Mouse (Mus musculus): Measurements from ENCODE around the gene P3h3. TPM values are rescaled to one million over a fixed set of nuclear protein-coding genes. Genes with fewer than 3 reads are reported as not detected.

P3h3 gene
- polyA plus RNA-seq, 1 experiment = 12.1 TPM

DNA sequence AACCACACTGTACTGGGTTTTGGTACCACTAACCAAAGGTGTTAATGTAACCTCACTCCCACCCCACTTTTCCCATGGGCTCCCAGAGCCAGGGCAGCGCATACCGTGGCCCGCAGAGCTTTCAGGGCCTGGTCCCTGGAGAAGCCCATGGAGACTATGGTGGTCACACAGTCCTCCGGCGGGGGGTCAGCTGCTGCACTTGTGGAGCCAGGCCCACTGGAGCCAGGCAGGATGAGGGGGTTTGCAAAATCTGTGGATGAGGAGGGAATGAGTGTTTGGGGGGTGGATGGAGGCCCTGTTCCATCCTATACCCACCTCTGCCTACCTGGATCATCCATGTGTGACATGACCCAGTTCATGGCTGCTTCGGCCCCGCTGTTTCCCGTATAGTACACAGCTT lies 40.0 kb downstream of the P3h3 start:
- no peak for TF ChIP-seq CTCF (IDR thresholded peaks at IDR 0.05; ENCODE audit: low read depth, low read length)
- TF ChIP-seq POLR2A (IDR thresholded peaks at IDR 0.05; ENCODE audit: borderline replicate concordance, low read depth, low read length) = no peak
- H3K4me1 ChIP-seq (ENCODE audit: control insufficient read depth, insufficient read depth, low read length) = peaks cover 22% of the 10 kb centered on the region
- H3K27ac ChIP-seq (ENCODE audit: insufficient read depth, low read depth, low read length) = 0 out of 2 replicates have a peak overlapping the region, but pooled peaks have one; percentile 5
- H3K4me3 ChIP-seq (ENCODE audit: insufficient read depth, low read length) = no peak overlapping the region

DNA sequence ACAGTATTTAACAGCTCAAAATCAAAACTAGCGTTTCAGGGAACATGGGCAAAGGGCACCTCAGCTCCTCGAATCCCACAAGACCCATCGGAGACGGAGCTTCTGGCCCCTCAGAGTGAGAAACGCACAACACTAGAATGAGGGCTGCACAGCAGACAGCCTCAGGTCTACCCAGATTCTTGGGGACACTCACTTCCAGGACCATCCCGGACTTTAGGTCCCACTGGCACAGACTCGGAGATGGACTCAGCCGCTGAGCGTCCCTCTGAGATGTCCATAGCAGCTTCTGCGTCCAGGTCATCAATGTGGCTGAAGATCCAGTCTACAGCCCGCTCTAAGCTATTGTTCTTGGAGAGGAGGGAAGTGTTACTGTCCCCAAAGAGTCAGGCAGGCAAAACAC lies 40.4 kb downstream of the P3h3 start:
- H3K4me1 ChIP-seq (ENCODE audit: control insufficient read depth, insufficient read depth, low read length) = peaks cover 26% of the 10 kb centered on the region
- TF ChIP-seq POLR2A (IDR thresholded peaks at IDR 0.05; ENCODE audit: borderline replicate concordance, low read depth, low read length) = no peak
- TF ChIP-seq CTCF (IDR thresholded peaks at IDR 0.05; ENCODE audit: low read depth, low read length) = no peak
- H3K4me3 ChIP-seq (ENCODE audit: insufficient read depth, low read length) = no peak overlapping the region
- no peak overlapping the region for H3K27ac ChIP-seq (ENCODE audit: insufficient read depth, low read depth, low read length)

DNA sequence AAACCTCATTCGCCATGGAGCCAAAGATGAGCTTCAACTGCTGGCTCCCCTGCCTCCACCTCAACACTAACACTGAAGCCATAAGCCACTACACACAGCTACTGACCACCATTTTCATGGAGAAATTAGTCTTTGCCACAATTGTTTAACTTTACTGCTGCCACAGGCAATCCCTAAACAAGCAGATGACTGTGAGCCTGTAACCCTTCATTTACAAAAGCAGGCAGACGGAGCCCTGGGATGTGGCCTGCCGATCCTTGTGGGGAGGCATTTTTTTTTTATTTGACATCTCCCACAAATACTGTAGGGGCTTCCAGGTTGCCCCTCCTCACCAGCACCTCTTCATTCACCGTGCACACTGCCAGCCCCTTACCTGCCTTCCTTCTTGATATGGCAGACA lies 40.9 kb downstream of the P3h3 start:
- no peak overlapping the region for H3K27ac ChIP-seq (ENCODE audit: insufficient read depth, low read depth, low read length)
- peaks cover 31% of the 10 kb centered on the region for H3K4me1 ChIP-seq (ENCODE audit: control insufficient read depth, insufficient read depth, low read length)
- H3K4me3 ChIP-seq (ENCODE audit: insufficient read depth, low read length) = no peak overlapping the region
- no peak for TF ChIP-seq CTCF (IDR thresholded peaks at IDR 0.05; ENCODE audit: low read depth, low read length)
- no peak for TF ChIP-seq POLR2A (IDR thresholded peaks at IDR 0.05; ENCODE audit: borderline replicate concordance, low read depth, low read length)

GRCm38 (mm10) chr6:124814858-124815774 lies 42.4 kb downstream of the P3h3 start:
- H3K27ac ChIP-seq (ENCODE audit: insufficient read depth, low read depth, low read length) = no peak overlapping the region
- no peak overlapping the region for H3K4me3 ChIP-seq (ENCODE audit: insufficient read depth, low read length)
- TF ChIP-seq CTCF (IDR thresholded peaks at IDR 0.05; ENCODE audit: low read depth, low read length) (no peak), POLR2A (IDR thresholded peaks at IDR 0.05; ENCODE audit: borderline replicate concordance, low read depth, low read length) (no peak)
- peaks cover 35% of the 10 kb centered on the region for H3K4me1 ChIP-seq (ENCODE audit: control insufficient read depth, insufficient read depth, low read length)

DNA sequence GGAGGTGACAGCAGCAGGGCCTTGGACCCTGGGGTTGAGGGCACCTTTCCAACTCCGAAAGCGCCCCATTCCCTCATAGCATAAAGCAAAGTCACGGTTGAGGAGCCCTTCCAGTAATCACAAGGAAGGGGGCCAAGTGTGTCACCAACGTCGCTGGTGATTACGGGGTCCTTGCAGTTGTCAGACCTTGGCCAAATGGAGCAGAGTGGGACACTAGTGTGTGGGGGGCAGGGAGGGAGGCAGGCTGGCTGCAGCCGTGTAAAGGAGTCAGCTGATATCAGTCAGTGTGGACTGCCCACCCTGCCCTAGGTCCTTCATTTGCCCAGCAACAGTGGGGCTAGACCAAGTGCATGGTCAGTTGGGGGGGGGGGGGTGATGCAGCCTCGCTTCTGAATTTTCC lies 43.1 kb downstream of the P3h3 start:
- Histone ChIP-seq H3K27ac (ENCODE audit: insufficient read depth, low read depth, low read length) (no peak overlapping the region), H3K4me3 (ENCODE audit: insufficient read depth, low read length) (peak overlapping the region; percentile 18; the same call in 1 of the 2 replicates), H3K4me1 (ENCODE audit: control insufficient read depth, insufficient read depth, low read length) (peaks cover 37% of the 10 kb centered on the region)
- TF ChIP-seq CTCF (IDR thresholded peaks at IDR 0.05; ENCODE audit: low read depth, low read length) = no peak
- no peak for TF ChIP-seq POLR2A (IDR thresholded peaks at IDR 0.05; ENCODE audit: borderline replicate concordance, low read depth, low read length)

DNA sequence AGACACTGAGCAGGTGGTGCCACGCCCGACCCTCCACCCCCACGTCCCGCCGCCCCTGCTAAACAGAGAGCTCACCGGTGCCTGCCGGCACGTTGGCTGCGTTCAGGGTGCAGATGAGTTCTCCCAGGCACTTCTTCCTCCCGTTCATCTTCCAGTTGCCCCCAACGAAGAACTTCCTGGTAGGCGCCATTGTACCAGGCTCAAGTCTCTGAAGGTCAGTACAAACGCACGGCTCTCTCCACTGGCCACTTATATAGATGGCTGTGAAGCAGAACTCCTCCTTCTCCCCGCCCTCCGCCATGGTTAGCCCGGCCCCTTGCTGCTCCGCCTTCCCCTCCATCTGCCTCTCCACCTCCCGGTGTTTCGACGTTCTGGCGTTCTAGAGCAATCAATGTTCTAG lies 43.6 kb downstream of the P3h3 start, which contains the start of gene Tpi1:
Gene Tpi1 (minus strand): TSS at position 364 of the 400 bp plus-strand sequence.
- TF ChIP-seq POLR2A (IDR thresholded peaks at IDR 0.05; ENCODE audit: borderline replicate concordance, low read depth, low read length) (peak; percentile 90; the same call in 1 of the 2 replicates), CTCF (IDR thresholded peaks at IDR 0.05; ENCODE audit: low read depth, low read length) (no peak)
- Histone ChIP-seq H3K27ac (ENCODE audit: insufficient read depth, low read depth, low read length) (peak within 1 kb of the TSS; percentile 76), H3K4me3 (ENCODE audit: insufficient read depth, low read length) (peak within 1 kb of the TSS; percentile 75), H3K4me1 (ENCODE audit: control insufficient read depth, insufficient read depth, low read length) (peaks cover 37% of the 10 kb centered on the region)

DNA sequence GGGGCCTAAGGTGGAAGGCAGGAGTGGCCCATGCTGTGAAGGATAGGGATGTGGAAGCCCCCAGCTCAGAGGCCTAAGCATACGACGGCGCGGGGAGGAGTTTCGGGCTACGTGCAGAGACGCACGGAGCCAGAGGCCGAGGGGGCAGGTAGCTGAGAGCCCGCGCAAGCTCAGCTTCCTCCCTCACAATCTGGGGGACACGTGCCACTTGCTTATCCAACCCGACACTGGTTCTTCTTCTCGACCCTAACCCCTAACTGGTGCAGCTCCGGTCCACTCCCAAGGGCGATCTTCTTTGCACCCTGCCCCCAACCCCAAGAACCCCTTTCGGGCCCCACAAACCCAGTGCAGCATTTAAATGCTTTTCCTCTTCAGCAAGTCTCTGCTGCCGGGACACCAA lies 44.1 kb downstream of the P3h3 start:
- H3K27ac ChIP-seq (ENCODE audit: insufficient read depth, low read depth, low read length) = peak overlapping the region; percentile 76
- H3K4me3 ChIP-seq (ENCODE audit: insufficient read depth, low read length) = peak overlapping the region; percentile 75
- peaks cover 33% of the 10 kb centered on the region for H3K4me1 ChIP-seq (ENCODE audit: control insufficient read depth, insufficient read depth, low read length)
- no peak for TF ChIP-seq CTCF (IDR thresholded peaks at IDR 0.05; ENCODE audit: low read depth, low read length)
- TF ChIP-seq POLR2A (IDR thresholded peaks at IDR 0.05; ENCODE audit: borderline replicate concordance, low read depth, low read length) = no peak

DNA sequence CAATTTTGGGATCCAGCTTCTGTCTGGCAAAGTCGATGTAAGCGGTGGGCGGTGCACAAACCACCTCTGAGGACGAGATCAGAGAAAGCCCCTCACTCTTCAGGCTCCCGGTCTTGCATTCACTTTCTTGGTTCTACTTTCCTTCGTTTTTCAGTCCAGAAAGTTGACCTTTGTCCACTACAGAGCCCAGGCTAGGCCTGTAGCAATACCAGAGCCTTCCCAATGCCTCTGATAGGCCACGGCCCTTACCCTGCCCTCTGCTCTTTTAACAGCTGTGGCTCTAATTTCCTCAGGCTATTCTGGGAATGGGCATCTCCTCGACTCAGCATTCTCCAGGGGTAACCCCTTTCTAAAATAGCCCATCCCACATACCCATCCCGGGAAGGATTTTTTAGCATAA lies 44.7 kb downstream of the P3h3 start:
- no peak for TF ChIP-seq POLR2A (IDR thresholded peaks at IDR 0.05; ENCODE audit: borderline replicate concordance, low read depth, low read length)
- no peak for TF ChIP-seq CTCF (IDR thresholded peaks at IDR 0.05; ENCODE audit: low read depth, low read length)
- Histone ChIP-seq H3K4me1 (ENCODE audit: control insufficient read depth, insufficient read depth, low read length) (peaks cover 33% of the 10 kb centered on the region), H3K4me3 (ENCODE audit: insufficient read depth, low read length) (peak overlapping the region; percentile 75), H3K27ac (ENCODE audit: insufficient read depth, low read depth, low read length) (peak overlapping the region; percentile 76)

DNA sequence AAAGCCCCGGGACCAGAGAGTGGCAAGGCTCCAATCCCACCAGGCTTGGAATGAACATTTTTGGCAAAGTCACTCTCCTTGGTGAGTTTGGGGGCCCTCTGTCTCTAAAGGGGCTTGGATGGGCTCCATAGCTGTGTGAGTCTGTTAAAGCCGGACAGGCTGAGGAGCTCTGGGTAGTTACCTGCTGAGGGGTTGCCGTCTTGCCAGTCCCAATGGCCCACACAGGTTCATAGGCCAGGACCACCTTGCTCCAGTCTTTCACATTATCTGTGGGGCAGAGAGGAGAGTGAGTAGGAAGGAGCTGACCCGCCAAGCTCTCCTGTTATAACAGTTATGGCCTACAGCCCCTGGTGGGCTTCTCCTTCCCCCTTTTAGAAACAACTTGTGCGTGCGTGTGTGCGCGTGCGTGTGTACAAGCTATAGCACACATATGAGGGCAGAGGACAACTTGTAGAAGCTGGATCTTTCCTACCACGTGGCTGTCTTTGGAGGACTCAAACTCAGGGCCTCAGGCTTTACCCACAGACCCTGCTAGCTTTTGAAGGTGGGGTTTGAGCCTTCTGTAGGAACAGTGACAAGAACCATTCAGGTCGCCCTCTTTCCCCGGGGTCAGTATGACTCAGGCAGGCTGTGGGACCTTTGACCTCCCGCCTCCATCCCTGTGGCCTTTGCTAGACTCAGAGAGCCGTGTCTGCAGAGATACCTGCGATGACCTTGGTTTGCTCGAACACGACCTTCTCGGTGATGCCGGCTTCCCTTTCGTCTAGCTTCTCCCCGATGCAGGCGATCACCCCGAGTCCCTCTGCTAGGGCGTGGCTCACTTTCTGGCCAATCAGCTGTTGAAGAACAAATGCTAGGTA lies 45.6 kb downstream of the P3h3 start:
- TF ChIP-seq CTCF (IDR thresholded peaks at IDR 0.05; ENCODE audit: low read depth, low read length) (no peak), POLR2A (IDR thresholded peaks at IDR 0.05; ENCODE audit: borderline replicate concordance, low read depth, low read length) (no peak)
- Histone ChIP-seq H3K4me1 (ENCODE audit: control insufficient read depth, insufficient read depth, low read length) (peaks cover 33% of the 10 kb centered on the region), H3K4me3 (ENCODE audit: insufficient read depth, low read length) (peak overlapping the region; percentile 75), H3K27ac (ENCODE audit: insufficient read depth, low read depth, low read length) (0 out of 2 replicates have a peak overlapping the region, but pooled peaks have one; percentile 4)
